Mouse (Mus musculus) megakaryocyte, embryonic 14.5 days (primary cell): ENCODE results near the gene St3gal2.

Source experiments
- FLI1 ChIP-seq: IDR thresholded peaks from 2 replicates; pipeline ENCODE4 v1.6.1; 2012; ENCODE audit warnings: low read length, inconsistent platforms, mixed read lengths
- GATA1 ChIP-seq: IDR thresholded peaks from 3 replicates; pipeline ENCODE4 v1.6.1; 2012; ENCODE audit warnings: mixed read lengths, low read length, inconsistent platforms, borderline replicate concordance

DNA sequence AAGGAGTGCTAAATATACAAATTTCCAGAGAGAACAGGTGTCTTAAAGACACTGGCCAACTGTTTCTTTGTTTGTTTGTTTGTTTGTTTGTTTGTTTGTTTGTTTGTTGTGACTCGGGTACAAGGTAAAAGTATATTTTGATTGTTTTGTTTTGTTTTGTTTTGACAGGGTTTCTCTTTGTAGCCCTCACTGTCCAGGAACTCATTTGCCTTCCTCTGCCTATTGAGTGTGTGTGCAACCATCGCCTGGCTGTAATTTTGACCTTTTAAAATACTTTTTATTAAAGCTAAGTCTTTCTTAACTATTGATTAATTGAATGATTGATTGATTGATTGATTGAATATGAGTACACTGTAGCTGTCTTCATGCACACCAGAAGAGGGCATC is 17.1 kb upstream of the St3gal2 start:
- no peak for TF ChIP-seq GATA1
- TF ChIP-seq FLI1 = no peak
